ENCODE assay signal across 8 mouse cellular contexts in genomic region chr17:53570361-53570875, GRCm38 (mm10). TPM values are rescaled to one million over a fixed set of nuclear protein-coding genes. Genes with fewer than 3 reads are reported as not detected.
DNase-seq lines count a peak whose midpoint lies in the region; ATAC-seq and TF ChIP-seq lines count a peak whose summit lies in the region.

No protein-coding gene starts in this region.

- TF ChIP-seq POLR2A in testis, adult 2 months (IDR thresholded peaks at IDR 0.05; ENCODE audit: control insufficient read depth, low read depth, low read length): no peak

- TF ChIP-seq EP300 in liver, postnatal 0 days (IDR thresholded peaks at IDR 0.05; ENCODE audit: low read depth): no peak; the same call in 1 of the 2 replicates

- peak overlapping the region; percentile 58; the same call in 1 of the 2 replicates for H3K27ac ChIP-seq in testis, adult 2 months (ENCODE audit: control insufficient read depth, insufficient read depth, low read depth, low read length)
- peak overlapping the region; percentile 98 for H3K27ac ChIP-seq in liver, postnatal 0 days (ENCODE audit: low read depth)

- peaks cover 13% of the 10 kb centered on the region for H3K4me1 ChIP-seq in testis, adult 2 months (ENCODE audit: control insufficient read depth, insufficient read depth, low read length)
- peaks cover 35% of the 10 kb centered on the region for H3K4me1 ChIP-seq in liver, postnatal 0 days (ENCODE audit: insufficient read depth)

- intact Hi-C loops in left cerebral cortex, postnatal 4 days (cut with DNase I): no loop called here

- H3K27me3 ChIP-seq in testis, adult 2 months (ENCODE audit: control insufficient read depth, insufficient read depth, low read length): no peaks in the 10 kb centered on the region
- no peaks in the 10 kb centered on the region for H3K27me3 ChIP-seq in liver, postnatal 0 days (ENCODE audit: insufficient read depth, low read length)

- peak overlapping the region; percentile 96 for H3K4me2 ChIP-seq in liver, postnatal 0 days (ENCODE audit: low read depth, low read length)

- no peaks in the 10 kb centered on the region for H3K9me3 ChIP-seq in liver, postnatal 0 days (ENCODE audit: low read length)

- no peaks in the 10 kb centered on the region for H3K36me3 ChIP-seq in testis, adult 2 months (ENCODE audit: control insufficient read depth, insufficient read depth, low read length)
- no peaks in the 10 kb centered on the region for H3K36me3 ChIP-seq in liver, postnatal 0 days (replicated peaks; ENCODE audit: insufficient read depth, low read length)

- TF ChIP-seq CTCF in testis, adult 2 months (IDR thresholded peaks at IDR 0.05; ENCODE audit: control insufficient read depth, insufficient read depth, insufficient replicate concordance, low read depth, low read length): no peak
- TF ChIP-seq CTCF in liver, postnatal 0 days (IDR thresholded peaks at IDR 0.05; ENCODE audit: low read depth): no peak

- H3K9ac ChIP-seq in liver, postnatal 0 days (replicated peaks): peak overlapping the region; percentile 58; the same call in 1 of the 2 replicates

- WGBS in liver, postnatal 0 days (ENCODE audit: insufficient replicate concordance): 4% methylated on average over 10 of the region's 10 CpGs

- H3K4me3 ChIP-seq in testis, adult 2 months (ENCODE audit: control insufficient read depth, low read depth, low read length): no peak overlapping the region
- peak overlapping the region; percentile 96 for H3K4me3 ChIP-seq in liver, postnatal 0 days (ENCODE audit: low read depth, low read length)

- peak; percentile 22 for DNase-seq in cerebellum, adult 9-10 months
- DNase-seq in cerebellum, postnatal 14 days: no peak
- DNase-seq in testis, postnatal 14 days (ENCODE audit: low spot score): no peak
- peak; percentile 47 for DNase-seq in liver, postnatal 0 days
- DNase-seq in spleen, postnatal 36 days (ENCODE audit: low spot score in 2 of 2): peak; percentile 12 to 41
- DNase-seq in left cerebral cortex, postnatal 4 days: no peak

- no peak for ATAC-seq in liver, postnatal 0 days
- no peak for ATAC-seq in erythroid progenitor cell, adult 5-6 weeks (replicated peaks; ENCODE audit: low FRiP score, poor library complexity, severe bottlenecking)

RNA-seq across cellular contexts. Expression of gene Kat2b, which starts 3.8 kb away (rescaled TPM):
- 10.2 and 14.6 TPM in 2 replicates for polyA plus RNA-seq in testis, adult 2 months (2012; rRNA removed)
- 5.5 and 6.2 TPM in 2 replicates for polyA plus RNA-seq in liver, postnatal 0 days (2015; fragmentation: Nextera tagmentation; extraction: Ambion mirVana)
- 10 to 100 TPM; 14.2 to 14.4 TPM for total RNA-seq in left cerebral cortex, postnatal 4 days (2021)
- 64.5 and 72.1 TPM in 2 replicates for total RNA-seq in erythroid progenitor cell, adult 5-6 weeks (2015; ENCODE audit: low replicate concordance)
- 29.3 and 63.5 TPM in 2 replicates for total RNA-seq in erythroid progenitor cell, adult 5-6 weeks (2017; ENCODE audit: low replicate concordance)

RNA-seq across cellular contexts. Expression of gene Pp2d1, which starts 31.2 kb away (rescaled TPM):
- polyA plus RNA-seq in testis, adult 2 months (2012; rRNA removed): 16.1 and 22.1 TPM in 2 replicates
- not detected in 2 replicates for polyA plus RNA-seq in liver, postnatal 0 days (2015; fragmentation: Nextera tagmentation; extraction: Ambion mirVana)
- total RNA-seq in left cerebral cortex, postnatal 4 days (2021): not detected
- not detected in 2 replicates for total RNA-seq in erythroid progenitor cell, adult 5-6 weeks (2015; ENCODE audit: low replicate concordance)
- not detected in 2 replicates for total RNA-seq in erythroid progenitor cell, adult 5-6 weeks (2017; ENCODE audit: low replicate concordance)

Comparison
In these comparisons a context has a peak if more than half of its experiments do, and no peak if none do; other contexts are left out.
1. DNase-seq: peak in cerebellum, adult 9-10 months (single experiment), liver, postnatal 0 days (single experiment) and spleen, postnatal 36 days (2 of 2); none in cerebellum, postnatal 14 days (0 of 2), testis, postnatal 14 days (single experiment) and left cerebral cortex, postnatal 4 days (single experiment).